Mouse (Mus musculus) lung, adult 2 months (tissue): Measurements from ENCODE around the gene Hba-x. TPM values are rescaled to one million over a fixed set of nuclear protein-coding genes. Genes with fewer than 3 reads are reported as not detected.
"Not testable (repeated sequence)": the region's sequence is repeated elsewhere in the genome, so short reads cannot be mapped to it uniquely, and the experiment has no call there.

Experiments
- DNase-seq: peaks from one replicate; pipeline ENCODE4 v3.0.0; 2022
- H3K4me1 ChIP-seq: fragments of 200-500 bp; 2 replicates; pipeline ENCODE4 v1.6.1; 2011; ENCODE audit warnings: low read length; ENCODE audit not compliant: control insufficient read depth, insufficient read depth
- H3K4me3 ChIP-seq: fragments of 200-500 bp; replicated peaks from 2 replicates; pipeline ENCODE3; 2011; ENCODE audit warnings: low read depth, mild to moderate bottlenecking, control low read depth, low read length; ENCODE audit errors: extremely low read depth
- CTCF ChIP-seq: fragments of 200-500 bp; IDR thresholded peaks from 2 replicates; pipeline ENCODE4 v1.5.1; 2011; ENCODE audit warnings: mild to moderate bottlenecking, low read length, control low read depth; ENCODE audit not compliant: insufficient read depth
- POLR2A ChIP-seq: fragments of 200-500 bp; IDR thresholded peaks from 2 replicates; pipeline ENCODE4 v1.6.1; 2011; ENCODE audit warnings: low read depth, mild to moderate bottlenecking, control low read depth, low read length, borderline replicate concordance; ENCODE audit errors: extremely low read depth
- WGBS: fragments of 180-500 bp; shearing (Covaris S2); methylation state at CpG from one replicate; pipeline ENCODE4 v1.1.7; 2018; 5-methylcytosine and 5-hydroxymethylcytosine counted together
- polyA plus RNA-seq: library from polyadenylated mRNA; depleted of rRNA; stranded (reverse); fragments of >200 nt; gene quantifications from 2 replicates; pipeline ENCODE4 v1.2.3, GENCODE M21; 2012

Hba-x gene
- polyA plus RNA-seq, 1 experiment: not detected

- Histone ChIP-seq H3K4me3 (no peak overlapping the region), H3K4me1 (no peaks in the 10 kb centered on the region)
- WGBS: 73% methylated on average over 7 of the region's 7 CpGs
- no peak for DNase-seq
- TF ChIP-seq POLR2A: no peak
These were observed 9.0 kb downstream of the Hba-x start for GRCm38 (mm10) chr11:32285031-32285775.

GRCm38 (mm10) chr11:32285887-32286286 lies 9.7 kb downstream of the Hba-x start:
- H3K4me1 ChIP-seq, H3K4me3 ChIP-seq, DNase-seq: not testable (repeated sequence)

GRCm38 (mm10) chr11:32286695-32287492 lies 10.7 kb downstream of the Hba-x start, which contains the start of gene Hbq1b:
TSS of gene Hbq1b (plus strand) at chr11:32286965.
- H3K4me3 ChIP-seq, H3K4me1 ChIP-seq: not testable (repeated sequence)
- peak; percentile 59 for DNase-seq
- TF ChIP-seq CTCF: peak; percentile 40; the same call in 1 of the 2 replicates
- WGBS: 19% methylated on average over 30 of the region's 33 CpGs

- Histone ChIP-seq H3K4me1 (no peaks in the 10 kb centered on the region), H3K4me3 (no peak overlapping the region)
- 68% methylated on average over 9 of the region's 9 CpGs for WGBS
- DNase-seq: no peak
- TF ChIP-seq CTCF (no peak), POLR2A (no peak)
These were observed 11.3 kb downstream of the Hba-x start for GRCm38 (mm10) chr11:32287493-32287825.

GRCm38 (mm10) chr11:32292819-32293218 lies 16.6 kb downstream of the Hba-x start:
- H3K4me1 ChIP-seq, H3K4me3 ChIP-seq, DNase-seq: not testable (repeated sequence)
- 77% methylated on average over 4 of the region's 4 CpGs for WGBS

- not testable (repeated sequence) for H3K4me3 ChIP-seq, DNase-seq, H3K4me1 ChIP-seq
- 40% methylated on average over 3 of the region's 3 CpGs for WGBS
These were observed 17.3 kb downstream of the Hba-x start for GRCm38 (mm10) chr11:32293479-32293878.

GRCm38 (mm10) chr11:32296203-32296602 lies 20.0 kb downstream of the Hba-x start, which contains the start of gene Hba-a2:
TSS of gene Hba-a2 (plus strand) at chr11:32296489.
- whole genome bisulfite sequencing: no CpG with 5 or more reads among the region's 4 CpGs
- H3K4me3 ChIP-seq, DNase-seq, H3K4me1 ChIP-seq: not testable (repeated sequence)

- not testable (repeated sequence) for H3K4me1 ChIP-seq, H3K4me3 ChIP-seq, DNase-seq
- 13% methylated on average over 2 of the region's 2 CpGs for WGBS
These were observed 21.2 kb downstream of the Hba-x start for GRCm38 (mm10) chr11:32297417-32297816.

- no peak for DNase-seq
- WGBS: 89% methylated on average over 1 of the region's 1 CpGs
- no peak for TF ChIP-seq CTCF
- no peak for TF ChIP-seq POLR2A
- Histone ChIP-seq H3K4me3 (no peak overlapping the region), H3K4me1 (peaks cover 2% of the 10 kb centered on the region; the same call in 1 of the 2 replicates)
These were observed 21.8 kb downstream of the Hba-x start for GRCm38 (mm10) chr11:32297866-32298531.

- DNase-seq: no peak
- TF ChIP-seq POLR2A (no peak), CTCF (no peak)
- Histone ChIP-seq H3K4me3 (no peak overlapping the region), H3K4me1 (peaks cover 2% of the 10 kb centered on the region; the same call in 1 of the 2 replicates)
- WGBS: 94% methylated on average over 2 of the region's 2 CpGs
These were observed 22.3 kb downstream of the Hba-x start for GRCm38 (mm10) chr11:32298532-32298918.
